Mouse (Mus musculus) neural tube, embryonic 13.5 days (tissue): Measurements from ENCODE around the gene Fermt3. TPM values are rescaled to one million over a fixed set of nuclear protein-coding genes. Genes with fewer than 3 reads are reported as not detected.
A peak's percentile ranks its signal among the peaks of the same experiment; 100 is the strongest.

ENCODE experiments used
- ATAC-seq: fragments of 200-750 bp; cut with Nextera tagmentation; 2 replicates; pipeline ENCODE4 v1.8.0; 2017; ENCODE audit warnings: low read depth, mild to moderate bottlenecking, moderate TSS enrichment, moderate library complexity
- H3K27ac ChIP-seq: fragments of 300-500 bp; sonication (generic); replicated peaks from 2 replicates; pipeline ENCODE4 v1.5.1; 2015; ENCODE audit warnings: moderate library complexity, mild to moderate bottlenecking, inconsistent platforms
- H3K27me3 ChIP-seq: fragments of 300-500 bp; sonication (generic); 2 replicates; pipeline ENCODE4 v1.6.1; 2015; ENCODE audit warnings: mild to moderate bottlenecking, inconsistent platforms
- H3K36me3 ChIP-seq: fragments of 300-500 bp; sonication (generic); 2 replicates; pipeline ENCODE4 v1.6.1; 2015; ENCODE audit warnings: mild to moderate bottlenecking, inconsistent platforms
- H3K4me1 ChIP-seq: fragments of 300-500 bp; sonication (generic); replicated peaks from 2 replicates; pipeline ENCODE4 v1.6.1; 2015; ENCODE audit warnings: inconsistent platforms
- H3K4me2 ChIP-seq: fragments of 300-500 bp; sonication (generic); 2 replicates; pipeline ENCODE4 v1.6.1; 2015; ENCODE audit warnings: inconsistent platforms, mild to moderate bottlenecking, moderate library complexity
- H3K4me3 ChIP-seq: fragments of 300-500 bp; sonication (generic); 2 replicates; pipeline ENCODE4 v1.5.1; 2015; ENCODE audit warnings: mild to moderate bottlenecking, inconsistent platforms
- H3K9ac ChIP-seq: fragments of 300-500 bp; sonication (generic); 2 replicates; pipeline ENCODE4 v1.6.1; 2015; ENCODE audit warnings: moderate library complexity, mild to moderate bottlenecking, inconsistent platforms
- H3K9me3 ChIP-seq: fragments of 300-500 bp; sonication (generic); 2 replicates; pipeline ENCODE4 v1.6.1; 2016; ENCODE audit warnings: inconsistent platforms
- WGBS: fragments of 180-500 bp; shearing (Covaris S2); methylation state at CpG from one replicate; pipeline ENCODE4 v1.1.7; 2015; 5-methylcytosine and 5-hydroxymethylcytosine counted together
- polyA plus RNA-seq: library from polyadenylated mRNA; unstranded; fragments of >200 nt; fragmentation: Nextera tagmentation; extraction: Ambion mirVana; gene quantifications from 2 replicates; pipeline ENCODE4 v1.2.1, GENCODE M21; 2015

Gene Fermt3
- polyA plus RNA-seq, 1 experiment from 2014 or later: 4.9 TPM

- peaks cover 69% of the 10 kb centered on the region for H3K4me1 ChIP-seq
- no peaks in the 10 kb centered on the region for H3K9me3 ChIP-seq
- H3K9ac ChIP-seq: peak within 1 kb of the TSS; percentile 89
- peak within 1 kb of the TSS; percentile 69 for H3K4me3 ChIP-seq
- H3K36me3 ChIP-seq: peaks cover 19% of the 10 kb centered on the region
- peak within 1 kb of the TSS; percentile 96 for H3K27ac ChIP-seq
- WGBS: under 1% methylated on average over 63 of the region's 84 CpGs
- peaks cover 14% of the 10 kb centered on the region for H3K27me3 ChIP-seq
- peak within 1 kb of the TSS; percentile 92 for H3K4me2 ChIP-seq
- peak; percentile 61 for ATAC-seq
Observed at GRCm38 (mm10) chr19:6974211-6975205, 44.8 kb downstream of the Fermt3 start, which contains the start of gene Ppp1r14b. Ppp1r14b (plus strand) TSS chr19:6974968.

- H3K27ac ChIP-seq: peak overlapping the region; percentile 96
- peaks cover 68% of the 10 kb centered on the region for H3K4me1 ChIP-seq
- WGBS: 37% methylated on average over 12 of the region's 12 CpGs
Observed at GRCm38 (mm10) chr19:6973581-6974190, 45.6 kb downstream of the Fermt3 start.

DNA sequence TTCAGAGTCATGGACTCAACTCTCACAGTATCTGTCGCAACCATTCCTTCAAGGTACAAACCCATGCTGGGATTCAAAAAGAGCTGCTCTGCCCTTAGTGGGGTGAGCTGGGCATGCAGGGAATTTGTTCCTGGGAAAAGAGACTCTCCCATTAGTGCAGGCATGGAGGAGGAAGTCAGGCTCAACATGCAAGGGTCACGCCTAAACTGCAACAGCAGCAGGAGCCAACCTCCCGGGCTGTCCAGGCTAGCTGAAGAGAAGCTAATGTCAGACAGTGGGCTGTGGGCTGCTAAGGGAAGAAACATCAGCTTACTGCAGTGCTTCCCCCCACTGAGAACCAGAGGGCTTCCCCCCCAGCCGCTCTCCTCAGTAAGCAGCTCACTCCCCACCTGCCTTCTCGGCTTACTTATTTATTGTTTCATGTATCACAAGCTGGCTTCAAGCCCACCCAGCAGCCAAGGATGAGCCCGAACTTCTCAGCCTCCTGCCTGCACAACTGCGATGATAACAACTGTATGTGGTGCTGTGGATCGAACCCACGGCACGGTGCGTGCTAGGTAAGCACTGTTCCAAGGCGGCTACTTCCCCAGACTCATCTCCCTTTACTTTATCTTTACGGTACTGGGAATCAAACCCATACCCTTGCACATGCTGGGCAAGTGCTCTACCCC is 46.9 kb downstream of the Fermt3 start:
- no peak for ATAC-seq
- no peak overlapping the region for H3K4me2 ChIP-seq
- no peak overlapping the region for H3K4me3 ChIP-seq
- H3K4me1 ChIP-seq: peaks cover 58% of the 10 kb centered on the region
- no peak overlapping the region for H3K9ac ChIP-seq
- peaks cover 27% of the 10 kb centered on the region for H3K27me3 ChIP-seq
- H3K9me3 ChIP-seq: no peaks in the 10 kb centered on the region
- H3K36me3 ChIP-seq: peaks cover 6% of the 10 kb centered on the region
- 78% methylated on average over 13 of the region's 13 CpGs for WGBS
- H3K27ac ChIP-seq: 0 out of 2 replicates have a peak overlapping the region, but pooled peaks have one; percentile 3

More at GRCm38 (mm10) chr19:6973581-6974190, 45.6 kb downstream of the Fermt3 start:
- peak overlapping the region; percentile 69 for H3K4me3 ChIP-seq
- peak overlapping the region; percentile 89 for H3K9ac ChIP-seq
- H3K36me3 ChIP-seq: peaks cover 19% of the 10 kb centered on the region
- peaks cover 21% of the 10 kb centered on the region for H3K27me3 ChIP-seq
- ATAC-seq: no peak
- no peaks in the 10 kb centered on the region for H3K9me3 ChIP-seq
- H3K4me2 ChIP-seq: peak overlapping the region; percentile 92

- H3K27ac ChIP-seq: 0 out of 2 replicates have a peak overlapping the region, but pooled peaks have one; percentile 3
- H3K4me1 ChIP-seq: peaks cover 50% of the 10 kb centered on the region
- ATAC-seq: no peak
- no peak overlapping the region for H3K4me2 ChIP-seq
- WGBS: 16% methylated on average over 6 of the region's 6 CpGs
- no peaks in the 10 kb centered on the region for H3K36me3 ChIP-seq
- H3K4me3 ChIP-seq: no peak overlapping the region
- no peak overlapping the region for H3K9ac ChIP-seq
- H3K27me3 ChIP-seq: peaks cover 27% of the 10 kb centered on the region
- H3K9me3 ChIP-seq: no peaks in the 10 kb centered on the region
Observed at GRCm38 (mm10) chr19:6971644-6972043, 47.6 kb downstream of the Fermt3 start.

DNA sequence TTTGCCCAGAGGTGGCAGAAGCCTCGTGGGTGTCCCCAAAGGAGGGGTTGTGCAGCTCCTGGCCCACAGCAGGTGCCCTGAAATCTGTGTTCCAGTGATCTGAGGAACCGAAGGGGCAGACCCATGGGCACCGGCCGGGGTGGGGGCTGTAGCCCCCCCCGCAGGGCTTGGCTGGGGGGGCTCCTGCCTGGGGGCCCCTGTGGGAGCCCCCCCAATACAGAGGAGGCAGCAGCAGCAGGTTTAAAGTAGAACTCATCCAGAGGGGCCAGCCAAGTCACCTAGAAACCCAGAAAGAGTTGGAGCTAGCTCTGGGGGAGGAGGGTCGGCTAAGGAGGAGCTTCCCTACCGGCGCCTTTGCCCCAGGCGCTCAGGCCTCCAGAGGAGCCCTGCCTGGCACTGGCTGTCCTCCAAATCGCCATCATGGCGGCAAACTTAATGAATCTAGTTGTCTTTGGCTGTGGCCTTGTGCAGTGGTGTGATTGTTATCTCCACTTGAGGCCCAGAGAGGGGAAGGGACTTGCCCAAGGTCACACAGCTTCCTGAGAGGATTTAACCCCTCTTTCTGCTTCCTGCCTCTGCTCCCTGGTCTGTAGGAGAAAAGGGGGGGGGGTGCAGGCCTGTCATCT is 48.7 kb downstream of the Fermt3 start:
- Histone ChIP-seq H3K4me3 (peak overlapping the region; percentile 44), H3K4me2 (peak overlapping the region; percentile 54), H3K36me3 (no peaks in the 10 kb centered on the region), H3K9ac (peak overlapping the region; percentile 69), H3K9me3 (no peaks in the 10 kb centered on the region), H3K4me1 (peaks cover 40% of the 10 kb centered on the region), H3K27me3 (peaks cover 27% of the 10 kb centered on the region), H3K27ac (peak overlapping the region; percentile 73)
- WGBS: 12% methylated on average over 11 of the region's 11 CpGs
- ATAC-seq: no peak

DNA sequence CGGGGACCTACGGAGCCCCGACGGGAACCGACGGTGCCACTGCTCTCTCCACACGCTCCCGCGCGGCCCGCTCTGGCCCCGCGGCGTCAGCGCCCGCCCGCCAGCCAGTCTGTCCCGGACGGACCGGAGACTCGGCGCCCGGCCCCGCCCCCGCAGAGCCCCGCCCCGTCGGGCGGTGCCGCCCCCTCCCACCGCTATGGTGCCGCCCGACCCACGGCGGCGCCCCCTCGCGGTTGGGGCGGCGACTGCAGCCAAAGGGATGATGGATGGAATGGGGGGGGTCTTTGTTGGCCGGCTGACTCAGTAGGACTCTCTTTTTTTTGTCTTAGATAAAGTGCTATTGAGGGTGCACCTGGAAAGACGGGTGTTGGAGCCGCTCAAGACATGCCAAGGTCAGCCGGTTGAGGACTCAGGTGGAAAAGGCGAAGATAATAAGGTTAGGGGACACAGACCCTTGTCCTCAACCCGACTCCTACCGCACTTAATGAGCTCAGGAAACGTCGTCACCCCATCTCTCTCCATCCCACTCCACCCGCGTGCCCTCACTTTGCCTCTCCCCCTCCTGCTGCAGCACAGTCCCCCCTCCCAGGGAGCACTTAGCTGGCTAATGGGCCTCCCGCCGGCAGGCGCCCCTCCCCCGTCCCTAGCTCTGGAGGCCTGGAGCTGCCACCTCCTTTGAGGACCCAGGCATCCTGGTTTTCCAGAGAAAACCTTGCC is 49.4 kb downstream of the Fermt3 start:
- ATAC-seq: peak; percentile 8; the same call in 1 of the 2 replicates
- Histone ChIP-seq H3K9ac (peak overlapping the region; percentile 69), H3K9me3 (no peaks in the 10 kb centered on the region), H3K4me1 (peaks cover 40% of the 10 kb centered on the region), H3K27ac (peak overlapping the region; percentile 73), H3K36me3 (no peaks in the 10 kb centered on the region), H3K27me3 (peaks cover 27% of the 10 kb centered on the region), H3K4me3 (peak overlapping the region; percentile 44), H3K4me2 (peak overlapping the region; percentile 54)
- WGBS: under 1% methylated on average over 41 of the region's 55 CpGs

DNA sequence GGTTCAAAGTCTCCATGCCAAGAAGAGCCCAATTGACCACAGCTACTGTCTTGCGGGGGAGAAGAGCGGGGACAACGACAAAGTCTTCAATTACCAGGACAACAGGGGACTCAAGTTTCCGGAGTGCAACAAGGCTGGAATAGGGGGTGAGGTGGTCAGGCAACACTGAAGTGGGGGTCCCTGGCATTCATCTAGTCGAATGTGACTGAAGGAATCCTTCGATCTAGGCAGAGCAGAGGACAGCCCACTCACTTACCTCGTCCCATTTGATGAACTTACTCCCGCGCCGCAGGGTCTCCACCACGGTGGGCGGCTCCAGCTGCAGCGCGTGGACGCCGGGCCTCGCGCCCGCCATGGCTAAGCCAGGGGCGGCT is 50.0 kb downstream of the Fermt3 start:
- H3K36me3 ChIP-seq: no peaks in the 10 kb centered on the region
- H3K9me3 ChIP-seq: no peaks in the 10 kb centered on the region
- H3K27me3 ChIP-seq: peaks cover 27% of the 10 kb centered on the region
- ATAC-seq: no peak
- peak overlapping the region; percentile 54 for H3K4me2 ChIP-seq
- H3K9ac ChIP-seq: peak overlapping the region; percentile 69
- peaks cover 40% of the 10 kb centered on the region for H3K4me1 ChIP-seq
- H3K27ac ChIP-seq: 0 out of 2 replicates have a peak overlapping the region, but pooled peaks have one; percentile 38
- under 1% methylated on average over 20 of the region's 20 CpGs for WGBS
- H3K4me3 ChIP-seq: peak overlapping the region; percentile 44

GRCm38 (mm10) chr19:6968491-6969271 is 50.6 kb downstream of the Fermt3 start:
- Histone ChIP-seq H3K9ac (peak overlapping the region; percentile 69), H3K4me2 (peak overlapping the region; percentile 54), H3K4me3 (peak overlapping the region; percentile 44), H3K27me3 (peaks cover 27% of the 10 kb centered on the region), H3K36me3 (no peaks in the 10 kb centered on the region), H3K27ac (no peak overlapping the region), H3K4me1 (peaks cover 35% of the 10 kb centered on the region), H3K9me3 (no peaks in the 10 kb centered on the region)
- ATAC-seq: no peak
- WGBS: 13% methylated on average over 15 of the region's 15 CpGs

DNA sequence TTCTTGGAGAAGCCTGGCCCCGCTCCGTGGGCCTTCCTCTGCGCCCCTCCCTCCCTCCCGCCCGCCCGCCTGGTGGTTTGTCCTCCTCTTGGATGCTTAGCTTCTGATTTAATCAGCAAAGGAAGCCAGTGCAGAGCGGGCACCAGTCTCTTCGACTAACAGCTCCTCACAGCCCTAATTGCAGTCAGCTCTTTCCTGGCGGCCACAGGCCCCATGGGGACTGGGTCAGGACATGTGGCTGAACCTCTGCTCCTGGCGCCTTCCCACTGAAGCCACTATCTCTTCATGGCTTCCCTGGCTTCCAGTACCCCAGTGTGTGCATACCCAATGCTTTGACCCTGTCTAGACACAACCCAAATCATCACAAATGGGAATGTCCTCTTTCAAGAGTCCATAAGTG is 62.8 kb downstream of the Fermt3 start:
- Histone ChIP-seq H3K27ac (no peak overlapping the region), H3K4me2 (no peak overlapping the region), H3K9me3 (no peaks in the 10 kb centered on the region), H3K27me3 (no peaks in the 10 kb centered on the region), H3K9ac (no peak overlapping the region), H3K4me1 (peaks cover 15% of the 10 kb centered on the region), H3K36me3 (peaks cover 56% of the 10 kb centered on the region), H3K4me3 (no peak overlapping the region)
- 80% methylated on average over 10 of the region's 10 CpGs for WGBS
- no peak for ATAC-seq

- H3K27ac ChIP-seq: no peak overlapping the region
- H3K9me3 ChIP-seq: no peaks in the 10 kb centered on the region
- H3K36me3 ChIP-seq: peaks cover 54% of the 10 kb centered on the region
- peak overlapping the region; percentile 22; the same call in 1 of the 2 replicates for H3K9ac ChIP-seq
- no peak for ATAC-seq
- no peaks in the 10 kb centered on the region for H3K27me3 ChIP-seq
- peaks cover 16% of the 10 kb centered on the region for H3K4me1 ChIP-seq
- no peak overlapping the region for H3K4me3 ChIP-seq
- H3K4me2 ChIP-seq: no peak overlapping the region
- 84% methylated on average over 7 of the region's 7 CpGs for WGBS
Observed at GRCm38 (mm10) chr19:6955424-6955823, 63.8 kb downstream of the Fermt3 start.
